Mouse (Mus musculus): ENCODE data around the gene Tnf.

The Tnf gene

GRCm38 (mm10) chr17:35157254-35157653 is 44.6 kb downstream of the Tnf start:
- intact Hi-C loops (cut with DNase I) = no loop called here

- intact Hi-C loops (cut with DNase I) = no loop called here
Observed at GRCm38 (mm10) chr17:35156461-35157200, 45.2 kb downstream of the Tnf start.

GRCm38 (mm10) chr17:35155451-35155850 is 46.4 kb downstream of the Tnf start:
- intact Hi-C loops (cut with DNase I) = no loop called here

- intact Hi-C loops (cut with DNase I) = no loop called here
Observed at GRCm38 (mm10) chr17:35154616-35155015, 47.2 kb downstream of the Tnf start.

- intact Hi-C loops (cut with DNase I) = no loop called here
Observed at GRCm38 (mm10) chr17:35153931-35154330, 47.9 kb downstream of the Tnf start.

- intact Hi-C loops (cut with DNase I) = no loop called here
Observed at GRCm38 (mm10) chr17:35153077-35153476, 48.7 kb downstream of the Tnf start.

- intact Hi-C loops (cut with DNase I) = no loop called here
Observed at GRCm38 (mm10) chr17:35152121-35152520, 49.7 kb downstream of the Tnf start.

Small RNAs within 50 kb of the gene (microRNA-seq; reads per million reads assigned to microRNA genes)
- gene Mir6973a (0 reads per million in 2 experiments), gene Mir6974 (0 reads per million in 2 experiments), gene Mir6975 (0.37 to 0.92 reads per million in 2 experiments), gene Mir8094 (0 to 0.34 reads per million in 2 experiments)

Data from adrenal gland (tissue).